Mouse (Mus musculus) gastrocnemius, postnatal 10 days (tissue): ENCODE measurements around the gene Tle6. TPM values are rescaled to one million over a fixed set of nuclear protein-coding genes. Genes with fewer than 3 reads are reported as not detected.

Source experiments
- DNase-seq: peaks from one replicate; pipeline ENCODE4 v3.0.0; 2021; ENCODE audit warnings: mixed read lengths
- total RNA-seq, 2 experiments: library from RNA; stranded (reverse); gene quantifications; 2 replicates each; pipeline ENCODE4 v1.2.3; 2021

Tle6 gene
- total RNA-seq, 2 experiments from 2014 or later, result 2.2 to 3.1 TPM

- no peak for DNase-seq
Observed at GRCm38 (mm10) chr10:81562411-81562810, 38.5 kb downstream of the Tle6 start.

GRCm38 (mm10) chr10:81560719-81561459, 40.0 kb downstream of the Tle6 start:
- no peak for DNase-seq

GRCm38 (mm10) chr10:81559627-81560539, 41.0 kb downstream of the Tle6 start:
- DNase-seq, result peak; percentile 82

GRCm38 (mm10) chr10:81559163-81559626, 41.7 kb downstream of the Tle6 start, which contains the start of gene Aes:
Gene Aes, plus strand, starts transcription at chr10:81559488.
- peak; percentile 80 for DNase-seq

GRCm38 (mm10) chr10:81557491-81557890, 43.4 kb downstream of the Tle6 start:
- no peak for DNase-seq

GRCm38 (mm10) chr10:81556282-81556681, 44.6 kb downstream of the Tle6 start:
- DNase-seq, result no peak

GRCm38 (mm10) chr10:81553807-81554755, 46.8 kb downstream of the Tle6 start:
- no peak for DNase-seq

- DNase-seq, result no peak
Observed at GRCm38 (mm10) chr10:81553232-81553631, 47.6 kb downstream of the Tle6 start.

- DNase-seq, result peak; percentile 73
Observed at GRCm38 (mm10) chr10:81551597-81552102, 49.2 kb downstream of the Tle6 start.

GRCm38 (mm10) chr10:81550257-81550656, 50.6 kb downstream of the Tle6 start:
- DNase-seq, result peak; percentile 74

GRCm38 (mm10) chr10:81548944-81549343, 51.9 kb downstream of the Tle6 start:
- no peak for DNase-seq

GRCm38 (mm10) chr10:81546788-81547571, 53.9 kb downstream of the Tle6 start:
- no peak for DNase-seq

- no peak for DNase-seq
Observed at GRCm38 (mm10) chr10:81546332-81546731, 54.5 kb downstream of the Tle6 start.

GRCm38 (mm10) chr10:81545161-81545747, 55.6 kb downstream of the Tle6 start, which contains the start of gene Gna11:
Gene Gna11, minus strand, starts transcription at chr10:81545190.
- peak; percentile 100 for DNase-seq

GRCm38 (mm10) chr10:81544296-81545160, 56.3 kb downstream of the Tle6 start:
- DNase-seq, result no peak

GRCm38 (mm10) chr10:81543633-81544032, 57.2 kb downstream of the Tle6 start:
- DNase-seq, result no peak

GRCm38 (mm10) chr10:81542727-81543460, 58.0 kb downstream of the Tle6 start:
- DNase-seq, result no peak

GRCm38 (mm10) chr10:81541803-81542202, 59.1 kb downstream of the Tle6 start:
- peak; percentile 60 for DNase-seq
